Mouse (Mus musculus) testis, postnatal 10 days (tissue): ENCODE measurements at regions not wholly inside any gene's neighbourhood (a gene's known extent, or its start where the extent isn't known, plus 50 kb on each side); places are given as distances from the start of the nearest gene placed in this dataset.

Experiments
- DNase-seq: peaks from one replicate; pipeline ENCODE4 v3.0.0; 2021; ENCODE audit warnings: low spot score

- no peak for DNase-seq
Measured at GRCm38 (mm10) chr12:61146695-61147094, 376.3 kb upstream of the Lrfn5 start.

GRCm38 (mm10) chr12:61175331-61175730 lies 347.6 kb upstream of the Lrfn5 start:
- peak; percentile 68 for DNase-seq
